Mouse (Mus musculus): ENCODE measurements around the gene Samhd1.

GRCm38 (mm10) chr2:157048395-157049181 lies 86.5 kb downstream of the Samhd1 start:
- no peak for TF ChIP-seq CTCF (IDR thresholded peaks at IDR 0.05; ENCODE audit: low read depth, low read length)
- no peak for TF ChIP-seq POLR2A (IDR thresholded peaks at IDR 0.05; ENCODE audit: extremely low read depth, insufficient read depth, low read length)
